Mouse (Mus musculus): Measurements from ENCODE around the gene Fstl3. TPM values are rescaled to one million over a fixed set of nuclear protein-coding genes. Genes with fewer than 3 reads are reported as not detected.

Fstl3 gene
- polyA plus RNA-seq, 1 experiment from 2014 or later = 20.5 TPM

- Histone ChIP-seq H3K4me1 (peaks cover 29% of the 10 kb centered on the region), H3K36me3 (peaks cover 8% of the 10 kb centered on the region), H3K9ac (no peak overlapping the region), H3K4me2 (no peak overlapping the region), H3K27me3 (no peaks in the 10 kb centered on the region), H3K9me3 (no peaks in the 10 kb centered on the region), H3K4me3 (no peak overlapping the region), H3K27ac (no peak overlapping the region)
- ATAC-seq (ENCODE audit: borderline replicate concordance, extremely low read depth, low FRiP score, low TSS enrichment) = no peak
- WGBS = 41% methylated on average over 11 of the region's 11 CpGs
Observed at GRCm38 (mm10) chr10:79805636-79806035, 28.6 kb downstream of the Fstl3 start.

- H3K9me3 ChIP-seq = no peaks in the 10 kb centered on the region
- no peak overlapping the region for H3K4me2 ChIP-seq
- H3K4me1 ChIP-seq = peaks cover 29% of the 10 kb centered on the region
- peaks cover 13% of the 10 kb centered on the region for H3K36me3 ChIP-seq
- 86% methylated on average over 9 of the region's 9 CpGs for WGBS
- H3K27ac ChIP-seq = no peak overlapping the region
- H3K9ac ChIP-seq = no peak overlapping the region
- H3K4me3 ChIP-seq = no peak overlapping the region
- no peaks in the 10 kb centered on the region for H3K27me3 ChIP-seq
- no peak for ATAC-seq (ENCODE audit: borderline replicate concordance, extremely low read depth, low FRiP score, low TSS enrichment)
Observed at GRCm38 (mm10) chr10:79806331-79806730, 29.3 kb downstream of the Fstl3 start.

- peaks cover 16% of the 10 kb centered on the region for H3K36me3 ChIP-seq
- no peaks in the 10 kb centered on the region for H3K27me3 ChIP-seq
- no peak overlapping the region for H3K4me3 ChIP-seq
- no peak overlapping the region for H3K9ac ChIP-seq
- H3K9me3 ChIP-seq = no peaks in the 10 kb centered on the region
- no peak overlapping the region for H3K27ac ChIP-seq
- peaks cover 27% of the 10 kb centered on the region for H3K4me1 ChIP-seq
- no peak overlapping the region for H3K4me2 ChIP-seq
- no peak for ATAC-seq (ENCODE audit: borderline replicate concordance, extremely low read depth, low FRiP score, low TSS enrichment)
- WGBS = 72% methylated on average over 10 of the region's 10 CpGs
Observed at GRCm38 (mm10) chr10:79806972-79807371, 29.9 kb downstream of the Fstl3 start.

GRCm38 (mm10) chr10:79807826-79808225 is 30.8 kb downstream of the Fstl3 start:
- no peak overlapping the region for H3K4me3 ChIP-seq
- no peak for ATAC-seq (ENCODE audit: borderline replicate concordance, extremely low read depth, low FRiP score, low TSS enrichment)
- H3K27me3 ChIP-seq = no peaks in the 10 kb centered on the region
- WGBS = 73% methylated on average over 11 of the region's 11 CpGs
- H3K9ac ChIP-seq = 0 out of 2 replicates have a peak overlapping the region, but pooled peaks have one; percentile 0
- H3K27ac ChIP-seq = peak overlapping the region; percentile 78
- no peaks in the 10 kb centered on the region for H3K9me3 ChIP-seq
- H3K4me2 ChIP-seq = no peak overlapping the region
- H3K4me1 ChIP-seq = peaks cover 19% of the 10 kb centered on the region
- H3K36me3 ChIP-seq = peaks cover 16% of the 10 kb centered on the region

- no peak overlapping the region for H3K9ac ChIP-seq
- no peak for ATAC-seq (ENCODE audit: borderline replicate concordance, extremely low read depth, low FRiP score, low TSS enrichment)
- H3K36me3 ChIP-seq = peaks cover 16% of the 10 kb centered on the region
- no peak overlapping the region for H3K4me3 ChIP-seq
- H3K27ac ChIP-seq = peak overlapping the region; percentile 78
- H3K9me3 ChIP-seq = no peaks in the 10 kb centered on the region
- WGBS = 78% methylated on average over 11 of the region's 11 CpGs
- H3K4me1 ChIP-seq = peaks cover 10% of the 10 kb centered on the region
- H3K27me3 ChIP-seq = no peaks in the 10 kb centered on the region
- no peak overlapping the region for H3K4me2 ChIP-seq
Observed at GRCm38 (mm10) chr10:79808728-79809127, 31.7 kb downstream of the Fstl3 start.

- ATAC-seq (ENCODE audit: borderline replicate concordance, extremely low read depth, low FRiP score, low TSS enrichment) = peak; percentile 36; the same call in 1 of the 2 replicates
Observed at GRCm38 (mm10) chr10:79811736-79812637, 34.9 kb downstream of the Fstl3 start.

GRCm38 (mm10) chr10:79814271-79814842 is 37.3 kb downstream of the Fstl3 start:
- 79% methylated on average over 5 of the region's 5 CpGs for WGBS
- Histone ChIP-seq H3K27me3 (no peaks in the 10 kb centered on the region), H3K4me1 (0 out of 2 replicates have a peak, but pooled peaks cover 3% of the 10 kb centered on the region), H3K36me3 (peaks cover 24% of the 10 kb centered on the region), H3K4me2 (no peak overlapping the region), H3K9me3 (no peaks in the 10 kb centered on the region), H3K4me3 (no peak overlapping the region), H3K9ac (no peak overlapping the region), H3K27ac (no peak overlapping the region)
- ATAC-seq (ENCODE audit: borderline replicate concordance, extremely low read depth, low FRiP score, low TSS enrichment) = no peak

More at GRCm38 (mm10) chr10:79811736-79812637, 34.9 kb downstream of the Fstl3 start:
- Histone ChIP-seq H3K4me1 (0 out of 2 replicates have a peak, but pooled peaks cover 4% of the 10 kb centered on the region), H3K36me3 (peaks cover 21% of the 10 kb centered on the region), H3K27ac (no peak overlapping the region), H3K9me3 (no peaks in the 10 kb centered on the region), H3K9ac (no peak overlapping the region), H3K4me3 (no peak overlapping the region), H3K27me3 (no peaks in the 10 kb centered on the region), H3K4me2 (no peak overlapping the region)
- 30% methylated on average over 15 of the region's 15 CpGs for WGBS

- H3K9ac ChIP-seq = no peak overlapping the region
- no peak for ATAC-seq (ENCODE audit: borderline replicate concordance, extremely low read depth, low FRiP score, low TSS enrichment)
- no peaks in the 10 kb centered on the region for H3K27me3 ChIP-seq
- WGBS = 81% methylated on average over 12 of the region's 12 CpGs
- no peak overlapping the region for H3K4me3 ChIP-seq
- no peak overlapping the region for H3K27ac ChIP-seq
- H3K36me3 ChIP-seq = peaks cover 20% of the 10 kb centered on the region
- H3K4me2 ChIP-seq = no peak overlapping the region
- H3K9me3 ChIP-seq = no peaks in the 10 kb centered on the region
- H3K4me1 ChIP-seq = 0 out of 2 replicates have a peak, but pooled peaks cover 8% of the 10 kb centered on the region
Observed at GRCm38 (mm10) chr10:79815671-79816494, 38.8 kb downstream of the Fstl3 start.

- H3K4me1 ChIP-seq = peaks cover 11% of the 10 kb centered on the region
- H3K27me3 ChIP-seq = no peaks in the 10 kb centered on the region
- H3K9me3 ChIP-seq = no peaks in the 10 kb centered on the region
- no peak for ATAC-seq (ENCODE audit: borderline replicate concordance, extremely low read depth, low FRiP score, low TSS enrichment)
- 68% methylated on average over 2 of the region's 2 CpGs for WGBS
- H3K9ac ChIP-seq = no peak overlapping the region
- no peak overlapping the region for H3K27ac ChIP-seq
- no peak overlapping the region for H3K4me3 ChIP-seq
- no peak overlapping the region for H3K4me2 ChIP-seq
- H3K36me3 ChIP-seq = peaks cover 15% of the 10 kb centered on the region
Observed at GRCm38 (mm10) chr10:79817111-79817510, 40.0 kb downstream of the Fstl3 start.

GRCm38 (mm10) chr10:79818225-79818624 is 41.2 kb downstream of the Fstl3 start:
- no peak overlapping the region for H3K4me3 ChIP-seq
- peaks cover 15% of the 10 kb centered on the region for H3K36me3 ChIP-seq
- no peak overlapping the region for H3K4me2 ChIP-seq
- peaks cover 21% of the 10 kb centered on the region for H3K4me1 ChIP-seq
- H3K9me3 ChIP-seq = no peaks in the 10 kb centered on the region
- H3K27ac ChIP-seq = no peak overlapping the region
- H3K9ac ChIP-seq = no peak overlapping the region
- 60% methylated on average over 4 of the region's 4 CpGs for WGBS
- ATAC-seq (ENCODE audit: borderline replicate concordance, extremely low read depth, low FRiP score, low TSS enrichment) = no peak
- no peaks in the 10 kb centered on the region for H3K27me3 ChIP-seq

GRCm38 (mm10) chr10:79819606-79820005 is 42.5 kb downstream of the Fstl3 start:
- Histone ChIP-seq H3K4me1 (peaks cover 21% of the 10 kb centered on the region), H3K9ac (no peak overlapping the region), H3K9me3 (no peaks in the 10 kb centered on the region), H3K36me3 (peaks cover 15% of the 10 kb centered on the region), H3K27ac (no peak overlapping the region), H3K4me2 (no peak overlapping the region), H3K4me3 (no peak overlapping the region), H3K27me3 (no peaks in the 10 kb centered on the region)
- 89% methylated on average over 17 of the region's 17 CpGs for WGBS
- no peak for ATAC-seq (ENCODE audit: borderline replicate concordance, extremely low read depth, low FRiP score, low TSS enrichment)
